ENCODE assay signal across 8 mouse cellular contexts in genomic region chr6:13152062-13152640, GRCm38 (mm10).
A peak's percentile ranks its signal among the peaks of the same experiment; 100 is the strongest.
DNase-seq lines count a peak whose midpoint lies in the region.

No protein-coding gene starts in this region.

- no peaks in the 10 kb centered on the region for H3K27me3 ChIP-seq in splenic B cell, adult 2 months (ENCODE audit: control insufficient read depth, insufficient read depth, low read length, poor library complexity, severe bottlenecking)

- peak; percentile 27 to 34 for DNase-seq in cerebellum, adult 18-20 months
- no peak for DNase-seq in cerebellum, adult 11-12 months
- DNase-seq in urinary bladder, adult 18-20 months (ENCODE audit: low spot score in 2 of 2): peak; percentile 3
- no peak for DNase-seq in urinary bladder, adult 2 months (ENCODE audit: low spot score)
- peak; percentile 11 for DNase-seq in embryo, embryonic 11.5 days (ENCODE audit: low read depth, low spot score)
- DNase-seq in hindlimb bud, embryonic 11.5 days (ENCODE audit: extremely low spot score, low read depth, low spot score): peak; percentile 18
- peak; percentile 26 for DNase-seq in lung, postnatal 14 days
- DNase-seq in splenic B cell, adult 2 months (ENCODE audit: low read depth, low spot score): peak; percentile 43

- H3K36me3 ChIP-seq in splenic B cell, adult 2 months (ENCODE audit: control insufficient read depth, insufficient read depth, low read length, poor library complexity, severe bottlenecking): no peaks in the 10 kb centered on the region

Comparison
In these comparisons a context has a peak if more than half of its experiments do, and no peak if none do; other contexts are left out.
1. DNase-seq: peak in cerebellum, adult 18-20 months (2 of 2), urinary bladder, adult 18-20 months (2 of 2), embryo, embryonic 11.5 days (single experiment), hindlimb bud, embryonic 11.5 days (single experiment), lung, postnatal 14 days (single experiment) and splenic B cell, adult 2 months (single experiment); none in cerebellum, adult 11-12 months (single experiment) and urinary bladder, adult 2 months (single experiment).